Mouse (Mus musculus) spleen, postnatal 36 days (tissue): Measurements from ENCODE around the gene Fermt3.
"Not testable (repeated sequence)": the region's sequence is repeated elsewhere in the genome, so short reads cannot be mapped to it uniquely, and the experiment has no call there.

Source experiments
- DNase-seq, 2 experiments: peaks; one replicate each; pipeline ENCODE4 v3.0.0; 2022; ENCODE audit warnings: low spot score in 2 of 2, mixed read lengths in 1 of 2

Gene Fermt3

GRCm38 (mm10) chr19:6991166-6991565 lies 28.1 kb downstream of the Fermt3 start:
- not testable (repeated sequence) for DNase-seq

GRCm38 (mm10) chr19:6990712-6991111 lies 28.6 kb downstream of the Fermt3 start:
- no peak for DNase-seq

GRCm38 (mm10) chr19:6989251-6989650 lies 30.0 kb downstream of the Fermt3 start:
- DNase-seq, result no peak

- no peak for DNase-seq
Measured at GRCm38 (mm10) chr19:6987904-6988285, 31.4 kb downstream of the Fermt3 start.

GRCm38 (mm10) chr19:6987061-6987903 lies 32.0 kb downstream of the Fermt3 start, which contains the start of gene Vegfb:
Gene Vegfb, minus strand, starts transcription at chr19:6987651.
- DNase-seq, result peak; percentile 61 to 62

GRCm38 (mm10) chr19:6985951-6986708 lies 33.1 kb downstream of the Fermt3 start:
- DNase-seq, result no peak

- no peak for DNase-seq
Measured at GRCm38 (mm10) chr19:6985300-6985699, 34.0 kb downstream of the Fermt3 start.

- DNase-seq, result no peak
Measured at GRCm38 (mm10) chr19:6983621-6984020, 35.6 kb downstream of the Fermt3 start.

GRCm38 (mm10) chr19:6981465-6981864 lies 37.8 kb downstream of the Fermt3 start:
- no peak for DNase-seq

GRCm38 (mm10) chr19:6980381-6981093 lies 38.7 kb downstream of the Fermt3 start, which contains the start of gene Fkbp2:
Gene Fkbp2, minus strand, starts transcription at chr19:6980501.
- DNase-seq, result peak; percentile 98 to 99

- peak; percentile 99 for DNase-seq
Measured at GRCm38 (mm10) chr19:6979486-6980380, 39.5 kb downstream of the Fermt3 start.

GRCm38 (mm10) chr19:6979001-6979479 lies 40.2 kb downstream of the Fermt3 start:
- DNase-seq, result peak in 1 of 2 experiments; percentile 55

- no peak for DNase-seq
Measured at GRCm38 (mm10) chr19:6978639-6978974, 40.7 kb downstream of the Fermt3 start.

- DNase-seq, result no peak
Measured at GRCm38 (mm10) chr19:6977759-6978638, 41.3 kb downstream of the Fermt3 start.

- peak; percentile 62 to 67 for DNase-seq
Measured at GRCm38 (mm10) chr19:6975537-6976521, 43.4 kb downstream of the Fermt3 start, which contains the start of gene Plcb3. Gene Plcb3, minus strand, starts transcription at chr19:6976470.

- peak; percentile 79 to 84 for DNase-seq
Measured at GRCm38 (mm10) chr19:6974211-6975205, 44.8 kb downstream of the Fermt3 start, which contains the start of gene Ppp1r14b. Gene Ppp1r14b, plus strand, starts transcription at chr19:6974968.

GRCm38 (mm10) chr19:6973581-6974190 lies 45.6 kb downstream of the Fermt3 start:
- no peak for DNase-seq
